Mouse (Mus musculus) heart, postnatal 0 days (tissue): ENCODE results near the gene Gpr107.

Experiments used
- CTCF ChIP-seq: IDR thresholded peaks from 2 replicates; pipeline ENCODE4 v1.5.1; 2016; ENCODE audit warnings: antibody characterized with exemption, control low read depth, low read depth
- EP300 ChIP-seq: IDR thresholded peaks from 2 replicates; pipeline ENCODE4 v1.6.1; 2016; ENCODE audit warnings: antibody characterized with exemption, low read depth

- TF ChIP-seq CTCF (no peak), EP300 (no peak)
These were observed 47.9 kb downstream of the Gpr107 start for GRCm38 (mm10) chr2:31200051-31200450.
